10 mouse cellular contexts compared by ENCODE assay signal in genomic region chr17:84498639-84499038, GRCm38 (mm10). TPM values are rescaled to one million over a fixed set of nuclear protein-coding genes. Genes with fewer than 3 reads are reported as not detected.
DNase-seq lines count a peak whose midpoint lies in the region; ATAC-seq and TF ChIP-seq lines count a peak whose summit lies in the region.
"Had no signal": no experiment of that assay in that cellular context is flagged by ENCODE, and none has a peak within 500 bp of the region (broad histone marks: within the 10 kb centered on the region; RNA-seq: fewer than 3 reads in every experiment).

No protein-coding gene starts in this region.

- no peak for ATAC-seq in heart, embryonic 11.5 days (replicated peaks; ENCODE audit: insufficient number of reproducible peaks, low FRiP score, low TSS enrichment)
- no peak for ATAC-seq in kidney, embryonic 16.5 days (ENCODE audit: low FRiP score, low TSS enrichment)

- no peak overlapping the region for H3K4me2 ChIP-seq in heart, embryonic 11.5 days
- no peak overlapping the region for H3K4me2 ChIP-seq in kidney, embryonic 16.5 days (replicated peaks; ENCODE audit: low read depth, low read length)

- intact Hi-C loops in heart, postnatal 10 days (cut with DNase I), result no loop called here
- intact Hi-C loops in left cerebral cortex, adult 2 months (cut with DNase I), result no loop called here

- DNase-seq in heart, postnatal 10 days, result peak; percentile 35 to 44
- peak; percentile 59 for DNase-seq in MN1 (ENCODE audit: low spot score)
- peak; percentile 63 for DNase-seq in brain, embryonic 14.5 days (ENCODE audit: low read depth)
- no peak for DNase-seq in left cerebral cortex, adult 2 months (ENCODE audit: extremely low spot score in 1 of 2, low spot score in 2 of 2)
- no peak for DNase-seq in urinary bladder, adult 2 months (ENCODE audit: low spot score)
- DNase-seq in layer of hippocampus, adult 9-11 months, result no peak
- DNase-seq: cerebellum, postnatal 36 days had no signal

- 65% methylated on average over 5 of the region's 5 CpGs for WGBS in heart, embryonic 11.5 days (ENCODE audit: insufficient replicate concordance)
- WGBS in kidney, embryonic 16.5 days, result 39% methylated on average over 5 of the region's 5 CpGs

- TF ChIP-seq POLR2A in brain, embryonic 14.5 days (IDR thresholded peaks at IDR 0.05; ENCODE audit: borderline replicate concordance, extremely low read depth, insufficient read depth, insufficient read length, poor library complexity, severe bottlenecking), result no peak

- no peaks in the 10 kb centered on the region for H3K9me3 ChIP-seq in heart, embryonic 11.5 days (replicated peaks; ENCODE audit: control insufficient read depth, low read length)
- no peaks in the 10 kb centered on the region for H3K9me3 ChIP-seq in kidney, embryonic 16.5 days (ENCODE audit: low read length)

- H3K4me1 ChIP-seq in heart, embryonic 11.5 days (ENCODE audit: control insufficient read depth, insufficient read depth, low read length), result no peaks in the 10 kb centered on the region
- 0 out of 2 replicates have a peak, but pooled peaks cover 10% of the 10 kb centered on the region for H3K4me1 ChIP-seq in kidney, embryonic 16.5 days (ENCODE audit: insufficient read depth, low read length)

- no peak overlapping the region for H3K4me3 ChIP-seq in heart, embryonic 11.5 days (ENCODE audit: low read depth, low read length)
- H3K4me3 ChIP-seq in kidney, embryonic 16.5 days (ENCODE audit: low read length), result no peak overlapping the region
- no peak overlapping the region for H3K4me3 ChIP-seq in left cerebral cortex, adult 2 months

- no peak for TF ChIP-seq CTCF in brain, embryonic 14.5 days (IDR thresholded peaks at IDR 0.05; ENCODE audit: borderline replicate concordance, extremely low read depth, insufficient read depth, insufficient read length)
- no peak for TF ChIP-seq CTCF in left cerebral cortex, adult 2 months (IDR thresholded peaks at IDR 0.05)

- no peaks in the 10 kb centered on the region for H3K36me3 ChIP-seq in heart, embryonic 11.5 days (ENCODE audit: control insufficient read depth, insufficient read depth, low read length)
- no peaks in the 10 kb centered on the region for H3K36me3 ChIP-seq in kidney, embryonic 16.5 days (ENCODE audit: insufficient read depth, low read length)

- no peak overlapping the region for H3K27ac ChIP-seq in heart, embryonic 11.5 days (ENCODE audit: low read depth, low read length)
- H3K27ac ChIP-seq in kidney, embryonic 16.5 days (ENCODE audit: low read length), result peak overlapping the region; percentile 88
- no peak overlapping the region for H3K27ac ChIP-seq in left cerebral cortex, adult 2 months
- H3K27ac ChIP-seq: liver, embryonic 14.5 days had no signal

- no peaks in the 10 kb centered on the region for H3K27me3 ChIP-seq in heart, embryonic 11.5 days (ENCODE audit: control insufficient read depth, insufficient read depth, low read length)
- no peaks in the 10 kb centered on the region for H3K27me3 ChIP-seq in kidney, embryonic 16.5 days (ENCODE audit: insufficient read depth, low read length)

- no peak overlapping the region for H3K9ac ChIP-seq in heart, embryonic 11.5 days (ENCODE audit: low read depth, low read length)
- H3K9ac ChIP-seq in kidney, embryonic 16.5 days (replicated peaks; ENCODE audit: low read length), result no peak overlapping the region
- H3K9ac ChIP-seq: liver, embryonic 14.5 days had no signal

RNA-seq across cellular contexts. Expression of gene Plekhh2, which starts 13.1 kb away (rescaled TPM):
- 1 to 10 TPM; 6.3 to 7.0 TPM for total RNA-seq in heart, postnatal 10 days (2021)
- polyA plus RNA-seq in heart, embryonic 11.5 days (2014; fragmentation: Nextera tagmentation; extraction: Ambion mirVana), result 3.2 and 4.2 TPM in 2 replicates
- 3.8 and 4.9 TPM in 2 replicates for polyA plus RNA-seq in brain, embryonic 14.5 days (2012; rRNA removed)
- 10.5 and 12.2 TPM in 2 replicates for polyA plus RNA-seq in kidney, embryonic 16.5 days (2015; fragmentation: Nextera tagmentation; extraction: Ambion mirVana)
- 1 to 10 TPM; 7.3 to 7.9 TPM for total RNA-seq in left cerebral cortex, adult 2 months (2021)
- polyA plus RNA-seq in urinary bladder, adult 2 months (2012; rRNA removed), result 8.7 and 9.7 TPM in 2 replicates

RNA-seq across cellular contexts. Expression of gene Thada, which starts 32.6 kb away (rescaled TPM):
- total RNA-seq in heart, postnatal 10 days (2021), result 10 to 100 TPM in 1 of 2 experiments, 1 to 10 TPM in 1; 8.8 to 11.7 TPM
- 7.9 and 8.9 TPM in 2 replicates for polyA plus RNA-seq in heart, embryonic 11.5 days (2014; fragmentation: Nextera tagmentation; extraction: Ambion mirVana)
- polyA plus RNA-seq in brain, embryonic 14.5 days (2012; rRNA removed), result 6.5 and 10.2 TPM in 2 replicates
- 9.2 and 10.6 TPM in 2 replicates for polyA plus RNA-seq in kidney, embryonic 16.5 days (2015; fragmentation: Nextera tagmentation; extraction: Ambion mirVana)
- 10 to 100 TPM; 13.8 to 15.9 TPM for total RNA-seq in left cerebral cortex, adult 2 months (2021)
- 6.0 and 7.9 TPM in 2 replicates for polyA plus RNA-seq in urinary bladder, adult 2 months (2012; rRNA removed)

Comparison
In these comparisons a context has a peak if more than half of its experiments do, and no peak if none do; other contexts are left out.
1. DNase-seq: peak in heart, postnatal 10 days (2 of 2), MN1 (single experiment) and brain, embryonic 14.5 days (single experiment); none in left cerebral cortex, adult 2 months (0 of 2), urinary bladder, adult 2 months (single experiment) and layer of hippocampus, adult 9-11 months (single experiment).